Mouse (Mus musculus) embryonic facial prominence, embryonic 10.5 days (tissue): ENCODE data around the gene AW011738. TPM values are rescaled to one million over a fixed set of nuclear protein-coding genes. Genes with fewer than 3 reads are reported as not detected.

Experiments
- DNase-seq: peaks from one replicate; pipeline ENCODE4 v3.0.0-alpha.2; 2017; ENCODE audit warnings: low spot score
- H3K27ac ChIP-seq: fragments of 300-500 bp; sonication (generic); replicated peaks from 2 replicates; pipeline ENCODE4 v1.5.1; 2016; ENCODE audit warnings: mild to moderate bottlenecking
- H3K27me3 ChIP-seq: fragments of 300-500 bp; sonication (generic); replicated peaks from 2 replicates; pipeline ENCODE4 v1.6.1; 2016; ENCODE audit warnings: low read depth, mild to moderate bottlenecking; ENCODE audit not compliant: poor library complexity, severe bottlenecking
- H3K36me3 ChIP-seq: fragments of 300-500 bp; sonication (generic); replicated peaks from 2 replicates; pipeline ENCODE4 v1.6.1; 2016; ENCODE audit warnings: mild to moderate bottlenecking, moderate library complexity
- H3K4me1 ChIP-seq: fragments of 300-500 bp; sonication (generic); 2 replicates; pipeline ENCODE4 v1.6.1; 2016
- H3K4me3 ChIP-seq: fragments of 300-500 bp; sonication (generic); 2 replicates; pipeline ENCODE4 v1.5.1; 2016; ENCODE audit warnings: mild to moderate bottlenecking, moderate library complexity
- H3K9me3 ChIP-seq: fragments of 300-500 bp; sonication (generic); 2 replicates; pipeline ENCODE4 v1.6.1; 2016; ENCODE audit warnings: mild to moderate bottlenecking
- WGBS: fragments of 180-500 bp; shearing (Covaris S2); methylation state at CpG from one replicate; pipeline ENCODE4 v1.1.7; 2016; 5-methylcytosine and 5-hydroxymethylcytosine counted together
- polyA plus RNA-seq: library from polyadenylated mRNA; unstranded; fragments of >200 nt; fragmentation: Nextera tagmentation; extraction: Ambion mirVana; gene quantifications from 2 replicates; pipeline ENCODE4 v1.2.1, GENCODE M21; 2016

Gene AW011738
- polyA plus RNA-seq, 1 experiment from 2014 or later: 2.2 TPM

DNA sequence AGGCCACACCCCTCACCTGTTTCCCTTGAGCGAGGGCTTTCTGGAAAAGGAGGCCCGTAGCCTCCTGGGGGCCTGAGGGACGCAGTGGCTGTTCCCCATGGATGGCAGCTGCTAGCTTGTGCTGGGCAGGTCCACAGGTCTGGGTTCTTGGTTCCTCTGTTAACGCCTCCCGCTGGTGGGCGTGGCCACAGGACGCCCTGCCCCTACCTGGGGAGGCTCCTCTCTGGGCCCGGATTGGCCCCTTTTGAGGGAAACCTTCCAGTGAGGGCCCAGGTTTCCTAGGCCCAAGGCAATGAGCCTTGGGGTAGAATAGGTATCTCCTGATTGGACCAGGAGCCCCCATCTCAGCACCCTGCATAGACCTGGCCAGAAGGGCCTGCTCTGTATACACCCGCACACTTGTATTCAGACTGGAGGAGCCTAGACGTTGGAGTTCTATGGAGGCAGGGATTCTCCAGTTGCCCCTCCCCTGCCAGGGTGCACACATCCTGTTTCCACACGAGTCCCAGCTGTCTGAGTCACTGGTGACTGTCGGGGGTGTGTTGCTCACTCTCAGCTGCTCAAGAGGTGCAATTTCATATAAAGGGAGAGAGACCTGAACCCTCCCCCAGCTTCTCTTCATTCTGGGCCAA is 25.4 kb downstream of the AW011738 start:
- no peak for DNase-seq
- Histone ChIP-seq H3K4me1 (peaks cover 16% of the 10 kb centered on the region), H3K9me3 (no peaks in the 10 kb centered on the region), H3K27me3 (no peaks in the 10 kb centered on the region), H3K36me3 (peaks cover 50% of the 10 kb centered on the region), H3K4me3 (peak overlapping the region; percentile 33), H3K27ac (peak overlapping the region; percentile 30; the same call in 1 of the 2 replicates)
- 24% methylated on average over 12 of the region's 12 CpGs for WGBS

DNA sequence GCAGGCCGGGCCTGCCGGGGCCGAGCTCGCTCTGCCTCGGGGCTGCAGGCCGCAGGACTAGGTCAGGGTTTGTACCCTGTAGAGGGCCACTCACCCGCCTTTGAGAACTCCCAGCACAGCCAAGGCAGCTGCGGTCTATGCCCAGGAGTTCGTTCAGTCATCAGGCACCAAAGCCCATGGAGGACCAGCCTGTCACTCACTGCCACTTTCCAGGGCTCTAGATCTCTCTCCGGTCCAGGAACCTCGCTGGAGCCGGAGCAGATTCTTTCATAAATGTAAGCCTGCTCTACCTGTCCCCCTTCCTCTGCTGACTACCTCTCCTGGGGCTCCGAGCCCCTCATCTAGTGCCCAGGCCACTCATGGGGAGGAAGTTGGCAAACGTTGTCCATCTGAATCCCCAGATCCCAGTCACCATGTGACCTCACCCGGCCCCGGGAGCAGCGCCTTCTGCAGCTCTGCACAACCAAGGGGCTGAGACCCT is 31.0 kb downstream of the AW011738 start:
- 2% methylated on average over 17 of the region's 17 CpGs for WGBS

DNA sequence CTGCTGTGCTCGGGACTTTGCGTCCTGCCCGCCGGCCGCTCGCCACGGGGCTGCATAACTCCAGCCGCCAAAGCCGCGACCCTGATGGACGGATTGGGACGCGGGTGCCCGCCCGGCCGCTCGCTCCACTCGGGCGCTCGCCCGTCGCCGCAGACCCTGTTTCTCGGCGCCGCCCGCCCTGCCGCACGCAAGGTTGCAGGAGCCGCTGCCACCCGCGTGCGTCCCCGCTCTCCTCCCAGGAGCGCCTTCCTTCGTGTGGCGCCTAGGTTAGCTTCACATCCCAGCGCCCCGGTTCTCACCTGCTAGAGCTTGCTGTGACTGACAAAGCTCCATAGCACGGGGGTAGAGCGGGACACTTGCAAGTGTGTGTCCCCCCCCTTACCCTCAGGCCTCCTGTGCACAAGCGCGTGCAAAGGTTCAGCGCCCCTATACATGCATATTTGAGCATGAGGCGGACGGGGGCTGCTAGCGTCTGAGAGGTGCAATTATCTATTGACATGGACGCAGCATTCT is 31.7 kb downstream of the AW011738 start, which contains the start of gene Plekhn1:
TSS of gene Plekhn1 (minus strand) at position 157 of the 513 bp plus-strand sequence.
- DNase-seq: peak; percentile 88
- Histone ChIP-seq H3K9me3 (no peaks in the 10 kb centered on the region), H3K27ac (peak within 1 kb of the TSS; percentile 91), H3K27me3 (no peaks in the 10 kb centered on the region), H3K36me3 (peaks cover 65% of the 10 kb centered on the region), H3K4me3 (peak within 1 kb of the TSS; percentile 74), H3K4me1 (peaks cover 21% of the 10 kb centered on the region)
- WGBS: under 1% methylated on average over 41 of the region's 48 CpGs

More for the DNA sequence above, 31.0 kb downstream of the AW011738 start:
- H3K27ac ChIP-seq: peak overlapping the region; percentile 91
- DNase-seq: peak; percentile 69
- peaks cover 65% of the 10 kb centered on the region for H3K36me3 ChIP-seq
- no peaks in the 10 kb centered on the region for H3K9me3 ChIP-seq
- no peaks in the 10 kb centered on the region for H3K27me3 ChIP-seq
- peak overlapping the region; percentile 69 for H3K4me3 ChIP-seq
- H3K4me1 ChIP-seq: peaks cover 21% of the 10 kb centered on the region

DNA sequence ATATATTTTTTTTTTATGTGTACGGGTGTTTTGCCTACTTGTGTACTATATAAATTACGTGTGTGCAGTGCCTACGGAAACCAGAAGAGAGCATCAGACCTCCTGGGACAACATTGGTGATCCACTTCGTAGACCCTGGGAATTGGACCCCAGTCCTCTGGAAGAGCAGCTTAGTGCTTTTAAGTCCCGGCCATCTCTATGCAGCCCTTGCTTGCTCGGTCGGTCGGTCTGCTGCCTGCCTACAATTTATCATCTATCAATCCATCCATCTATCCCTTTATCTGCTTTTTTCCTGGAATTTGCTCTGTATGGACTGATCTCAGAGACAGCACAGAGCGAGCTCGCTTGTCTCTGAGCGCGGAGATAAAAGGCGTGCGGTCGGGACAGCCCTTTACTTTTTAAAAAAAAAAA is 32.3 kb downstream of the AW011738 start:
- H3K27me3 ChIP-seq: no peaks in the 10 kb centered on the region
- H3K36me3 ChIP-seq: peaks cover 65% of the 10 kb centered on the region
- peaks cover 21% of the 10 kb centered on the region for H3K4me1 ChIP-seq
- WGBS: under 1% methylated on average over 15 of the region's 15 CpGs
- peak; percentile 59 for DNase-seq
- peak overlapping the region; percentile 74 for H3K4me3 ChIP-seq
- peak overlapping the region; percentile 89 for H3K27ac ChIP-seq
- H3K9me3 ChIP-seq: no peaks in the 10 kb centered on the region

DNA sequence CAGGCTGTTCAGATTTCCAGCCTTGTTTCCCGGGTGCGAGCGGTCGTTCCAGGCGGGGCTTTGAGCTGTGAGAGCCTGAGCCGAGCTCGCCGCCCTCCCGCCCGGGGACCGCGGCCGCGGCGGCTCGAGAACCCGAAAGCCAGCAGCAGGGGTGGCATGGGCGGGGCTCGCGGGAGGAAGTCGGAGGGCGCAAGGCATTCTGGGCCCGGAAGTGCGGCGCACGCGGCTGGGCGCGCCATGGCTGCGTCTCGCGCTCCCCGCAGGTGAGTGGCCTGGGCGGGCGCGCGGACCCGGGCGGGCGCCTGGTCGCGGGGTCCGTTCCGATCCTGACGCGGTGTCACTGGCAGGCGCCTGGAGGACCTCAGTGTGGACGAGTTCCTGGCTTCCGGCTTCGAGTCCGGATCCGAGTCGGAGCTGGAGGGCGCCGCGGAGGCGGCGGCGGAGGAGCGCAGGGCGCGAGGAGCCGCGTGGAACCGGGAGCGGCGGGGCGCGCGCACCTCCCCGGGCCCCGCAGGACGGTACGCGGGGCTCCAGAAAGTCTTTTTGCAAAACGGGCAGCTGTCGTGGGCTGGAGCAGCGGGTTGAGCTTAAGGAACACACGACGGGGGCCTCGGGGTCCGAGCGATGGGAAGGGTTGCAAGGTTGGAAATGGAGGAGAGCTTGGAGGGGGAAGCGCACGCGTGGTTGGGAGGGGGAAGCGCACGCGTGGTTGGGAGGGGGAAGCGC is 32.9 kb downstream of the AW011738 start, which contains the start of gene Noc2l:
TSS of gene Noc2l (plus strand) at position 203 of the 726 bp plus-strand sequence.
- H3K27ac ChIP-seq: peak within 1 kb of the TSS; percentile 91
- H3K4me3 ChIP-seq: peak within 1 kb of the TSS; percentile 74
- H3K36me3 ChIP-seq: peaks cover 65% of the 10 kb centered on the region
- no peaks in the 10 kb centered on the region for H3K9me3 ChIP-seq
- no peaks in the 10 kb centered on the region for H3K27me3 ChIP-seq
- H3K4me1 ChIP-seq: peaks cover 21% of the 10 kb centered on the region
- WGBS: under 1% methylated on average over 90 of the region's 90 CpGs
- DNase-seq: peak; percentile 96

DNA sequence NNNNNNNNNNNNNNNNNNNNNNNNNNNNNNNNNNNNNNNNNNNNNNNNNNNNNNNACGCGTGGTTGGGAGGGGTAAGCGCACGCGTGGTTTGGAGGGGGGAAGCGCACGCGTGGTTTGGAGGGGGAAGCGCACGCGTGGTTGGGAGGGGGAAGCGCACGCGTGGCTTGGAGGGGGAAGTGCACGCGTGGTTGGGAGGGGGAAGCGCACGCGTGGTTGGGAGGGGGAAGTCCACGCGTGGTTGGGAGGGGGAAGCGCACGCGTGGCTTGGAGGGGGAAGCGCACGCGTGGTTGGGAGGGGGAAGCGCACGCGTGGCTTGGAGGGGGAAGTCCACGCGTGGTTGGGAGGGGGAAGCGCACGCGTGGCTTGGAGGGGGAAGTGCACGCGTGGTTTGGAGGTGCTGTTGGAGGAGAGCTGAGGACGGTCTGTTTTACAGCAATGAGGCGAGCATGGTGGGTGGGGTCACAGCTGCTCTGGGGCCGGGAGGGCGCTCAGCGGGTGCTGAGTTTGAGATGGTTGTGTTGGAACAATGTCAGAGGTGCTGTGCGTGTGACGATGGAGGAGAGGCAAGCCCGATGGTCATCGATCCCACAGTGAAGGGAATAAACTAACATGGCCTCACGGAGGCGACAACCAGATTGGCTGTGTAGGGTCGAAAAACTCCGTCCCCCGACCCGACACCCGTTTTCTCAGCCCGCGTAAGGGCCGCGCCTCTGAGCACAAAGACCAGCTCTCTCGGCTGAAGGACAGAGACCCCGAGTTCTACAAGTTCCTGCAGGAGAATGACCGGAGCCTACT is 33.7 kb downstream of the AW011738 start:
- Histone ChIP-seq H3K27ac (peak overlapping the region; percentile 89), H3K36me3 (peaks cover 65% of the 10 kb centered on the region), H3K27me3 (no peaks in the 10 kb centered on the region), H3K4me1 (peaks cover 21% of the 10 kb centered on the region), H3K9me3 (no peaks in the 10 kb centered on the region), H3K4me3 (peak overlapping the region; percentile 74)
- 24% methylated on average over 58 of the region's 60 CpGs for WGBS
- peak; percentile 54 for DNase-seq

DNA sequence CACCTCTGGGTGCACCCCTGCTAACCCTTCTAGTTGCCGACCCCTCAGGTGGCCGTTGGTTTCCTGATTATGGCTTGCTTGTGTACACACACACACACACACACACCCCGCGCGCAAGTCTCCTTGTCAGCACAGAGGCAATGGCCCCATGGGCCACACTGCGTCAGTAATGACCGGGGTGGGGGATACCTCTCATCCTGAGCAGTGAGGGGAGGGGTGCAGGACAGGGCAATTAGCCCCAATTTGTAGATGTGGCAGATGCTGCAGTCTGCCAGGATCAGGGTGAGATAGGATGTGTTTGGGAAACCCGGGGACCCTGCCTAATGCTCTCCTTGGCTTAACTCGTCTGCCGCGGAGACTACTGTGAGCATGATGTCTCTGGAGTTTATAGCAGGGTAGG is 46.5 kb downstream of the AW011738 start:
- Histone ChIP-seq H3K9me3 (no peaks in the 10 kb centered on the region), H3K36me3 (peaks cover 58% of the 10 kb centered on the region), H3K4me3 (no peak overlapping the region), H3K4me1 (peaks cover 17% of the 10 kb centered on the region), H3K27me3 (peaks cover 37% of the 10 kb centered on the region), H3K27ac (no peak overlapping the region)
- 70% methylated on average over 11 of the region's 11 CpGs for WGBS
- DNase-seq: no peak

DNA sequence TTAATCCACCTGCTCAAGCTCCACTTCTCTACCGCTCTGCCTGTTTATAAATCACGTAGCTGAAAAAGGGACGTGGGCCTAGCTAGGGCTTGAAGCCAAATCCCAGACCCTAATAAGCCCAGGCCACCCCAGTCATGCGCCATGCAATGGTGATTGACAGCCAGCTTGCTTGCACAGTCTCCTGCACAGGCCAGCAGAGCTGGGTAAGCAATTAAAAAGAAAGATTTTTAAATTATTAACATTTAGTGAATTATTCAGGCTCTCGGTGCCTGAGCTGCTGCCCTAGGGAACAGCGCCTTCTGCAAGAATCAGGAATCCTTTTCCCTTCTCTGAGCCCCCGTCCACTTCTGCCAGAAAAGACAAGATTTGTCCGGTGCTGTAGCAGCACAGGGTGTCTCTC is 48.0 kb downstream of the AW011738 start:
- H3K36me3 ChIP-seq: peaks cover 43% of the 10 kb centered on the region
- no peak overlapping the region for H3K27ac ChIP-seq
- no peak overlapping the region for H3K4me3 ChIP-seq
- H3K9me3 ChIP-seq: no peaks in the 10 kb centered on the region
- H3K4me1 ChIP-seq: peaks cover 26% of the 10 kb centered on the region
- peaks cover 50% of the 10 kb centered on the region for H3K27me3 ChIP-seq
- 77% methylated on average over 8 of the region's 8 CpGs for WGBS
- no peak for DNase-seq

DNA sequence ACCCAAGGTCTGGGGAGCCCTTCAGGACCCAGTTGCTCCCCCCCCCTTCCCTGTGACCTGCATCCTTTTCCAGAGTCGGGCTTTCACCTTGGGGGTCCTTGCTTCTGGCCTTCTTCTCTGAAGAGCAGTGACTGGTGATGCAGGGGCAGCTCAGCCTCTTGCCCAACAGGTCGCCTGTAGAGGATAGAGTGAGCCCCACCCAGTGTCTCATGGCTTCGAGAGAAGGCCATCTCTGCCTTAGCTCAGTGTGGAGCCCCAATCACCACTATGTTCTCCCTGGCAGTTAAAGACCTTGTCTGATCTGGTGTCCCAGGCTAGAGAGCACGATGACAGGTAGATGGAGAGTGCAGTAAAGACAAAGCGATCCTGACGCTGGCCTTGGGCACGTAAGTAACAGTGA is 49.0 kb downstream of the AW011738 start:
- Histone ChIP-seq H3K36me3 (peaks cover 32% of the 10 kb centered on the region), H3K27me3 (peaks cover 50% of the 10 kb centered on the region), H3K9me3 (no peaks in the 10 kb centered on the region), H3K4me3 (no peak overlapping the region), H3K27ac (no peak overlapping the region), H3K4me1 (peaks cover 26% of the 10 kb centered on the region)
- WGBS: 28% methylated on average over 7 of the region's 7 CpGs
- no peak for DNase-seq

DNA sequence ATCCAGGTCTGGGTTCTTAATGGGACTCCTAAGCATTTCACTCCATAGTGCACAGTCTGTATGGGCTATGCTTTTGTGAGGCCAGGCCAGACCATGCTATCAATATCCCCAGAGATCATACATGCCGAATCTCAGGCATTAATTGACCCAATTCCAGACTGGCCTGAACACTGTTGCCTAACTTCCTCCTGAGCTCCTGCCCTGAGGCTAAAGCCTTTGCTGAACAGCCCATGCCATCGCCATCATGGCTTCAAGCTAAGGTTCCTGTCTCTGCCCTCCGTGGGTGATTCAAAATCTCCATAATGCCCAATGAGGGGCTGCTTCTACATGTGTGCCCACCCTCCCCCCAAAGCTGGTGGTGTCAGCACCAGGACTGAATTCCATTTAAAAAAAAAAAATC is 49.5 kb downstream of the AW011738 start:
- Histone ChIP-seq H3K9me3 (no peaks in the 10 kb centered on the region), H3K36me3 (peaks cover 27% of the 10 kb centered on the region), H3K4me1 (peaks cover 26% of the 10 kb centered on the region), H3K27ac (no peak overlapping the region; the same call in 1 of the 2 replicates), H3K4me3 (0 out of 2 replicates have a peak overlapping the region, but pooled peaks have one; percentile 11), H3K27me3 (peaks cover 50% of the 10 kb centered on the region)
- WGBS: 32% methylated on average over 3 of the region's 3 CpGs
- DNase-seq: no peak

DNA sequence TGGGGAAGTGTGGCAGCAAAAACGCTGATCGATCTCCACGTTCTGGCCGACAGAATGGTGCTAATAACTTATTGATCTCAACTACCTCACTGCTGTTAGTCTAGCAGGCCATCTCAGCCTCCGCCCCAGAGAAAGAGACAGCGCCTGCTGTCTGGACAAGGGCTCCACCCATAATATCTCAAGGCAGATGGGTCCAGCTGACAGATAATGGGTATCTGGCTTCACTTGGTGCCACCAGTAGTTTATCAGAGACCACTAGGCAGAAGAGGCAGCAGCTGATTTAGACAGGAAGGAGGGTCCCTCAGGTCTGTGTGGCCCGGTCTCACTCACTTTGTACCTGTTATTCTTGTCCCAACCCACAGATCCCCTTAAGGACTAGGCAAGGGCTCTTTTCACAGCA is 49.9 kb downstream of the AW011738 start:
- H3K36me3 ChIP-seq: peaks cover 23% of the 10 kb centered on the region
- DNase-seq: no peak
- peaks cover 50% of the 10 kb centered on the region for H3K27me3 ChIP-seq
- 47% methylated on average over 7 of the region's 7 CpGs for WGBS
- H3K4me1 ChIP-seq: peaks cover 26% of the 10 kb centered on the region
- H3K4me3 ChIP-seq: no peak overlapping the region
- no peaks in the 10 kb centered on the region for H3K9me3 ChIP-seq
- H3K27ac ChIP-seq: no peak overlapping the region
